Mouse (Mus musculus) megakaryocyte-erythroid progenitor cell, adult 5-6 weeks (primary cell): ENCODE data around the gene Ccdc33. TPM values are rescaled to one million over a fixed set of nuclear protein-coding genes. Genes with fewer than 3 reads are reported as not detected.

Experiments
- ATAC-seq: replicated peaks from 2 replicates; pipeline ENCODE4 v1.8.0; 2016; ENCODE audit warnings: mild to moderate bottlenecking, inconsistent platforms; ENCODE audit not compliant: severe bottlenecking, poor library complexity, low FRiP score, low TSS enrichment
- total RNA-seq, 2 experiments: library from RNA; stranded (forward) in 1 of 2; stranded (reverse) in 1 of 2; fragments of 200-1000, 215-1000 nt in 1 of 2; fragments of >200 nt in 1 of 2; fragmentation: Nextera tagmentation in 1 of 2; gene quantifications; 2 replicates each; pipeline ENCODE4 v1.2.3; 2014 to 2017

Ccdc33 gene
- total RNA-seq, 2 experiments from 2014 or later: not detected

DNA sequence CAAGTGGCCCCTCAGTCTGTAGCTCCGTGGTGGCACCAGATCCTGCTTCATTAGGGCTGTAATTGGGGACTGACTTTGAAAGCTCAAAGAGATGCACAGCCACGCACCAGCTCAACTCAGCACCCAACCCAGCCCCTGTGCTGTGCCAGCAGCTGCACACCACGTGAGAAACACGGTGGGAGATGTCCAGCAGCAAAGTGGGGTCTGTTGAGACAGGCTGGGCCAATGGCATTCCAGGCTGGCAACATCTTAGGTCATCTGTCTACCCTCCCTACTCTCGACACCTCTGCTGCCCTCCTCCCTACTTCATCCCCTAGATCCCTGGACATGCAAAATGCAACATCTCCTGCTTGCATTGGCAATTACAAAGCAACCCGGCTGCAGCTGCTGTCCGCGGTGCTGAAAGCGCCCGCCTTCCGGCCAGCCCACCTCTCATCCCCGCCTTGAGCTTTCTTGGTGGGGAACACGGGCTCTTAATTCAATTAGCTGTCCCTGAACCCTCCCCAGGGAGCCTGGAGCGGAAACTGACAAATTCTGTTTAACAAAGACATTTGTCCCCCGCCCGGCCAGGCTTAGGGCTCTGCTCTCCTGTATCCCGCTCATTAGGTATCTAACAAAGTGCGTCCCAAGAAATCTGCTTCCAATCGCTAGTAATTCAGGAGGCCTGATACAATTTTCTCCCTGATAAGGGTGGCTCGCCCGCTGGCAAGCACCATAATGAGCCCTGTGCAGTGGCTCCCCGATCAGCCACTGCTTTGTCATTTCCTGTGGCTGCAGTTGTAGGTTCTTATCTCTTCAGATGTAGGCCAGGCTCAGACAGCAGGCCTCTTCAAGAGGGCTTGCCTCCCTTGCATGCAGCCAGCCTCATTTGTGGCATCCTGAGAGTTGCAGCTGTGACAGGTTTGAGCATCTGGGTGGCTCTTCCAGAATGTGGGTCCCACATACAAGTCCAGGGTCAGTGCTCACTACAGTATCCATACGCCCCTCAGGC is 57.7 kb downstream of the Ccdc33 start:
- ATAC-seq: peak; percentile 48

DNA sequence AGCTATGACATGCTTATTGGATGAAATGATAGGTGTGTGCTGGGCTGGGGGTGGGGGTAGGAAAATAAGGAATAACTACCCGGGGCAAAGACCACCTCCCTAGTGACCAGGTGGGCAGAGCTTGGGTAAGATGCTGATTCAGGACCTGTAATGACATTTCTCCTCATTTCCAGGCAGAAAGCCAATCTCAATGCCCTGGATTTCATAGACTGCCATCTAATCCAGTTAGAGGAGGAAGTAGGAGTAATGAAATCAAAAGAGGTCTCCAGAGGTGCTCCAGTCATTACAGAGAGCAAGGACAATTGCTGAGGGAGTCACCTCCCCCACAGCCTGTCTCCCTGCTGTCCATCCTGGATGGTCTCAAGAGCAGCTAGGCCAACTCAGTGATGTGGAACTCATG is 58.7 kb downstream of the Ccdc33 start:
- no peak for ATAC-seq

DNA sequence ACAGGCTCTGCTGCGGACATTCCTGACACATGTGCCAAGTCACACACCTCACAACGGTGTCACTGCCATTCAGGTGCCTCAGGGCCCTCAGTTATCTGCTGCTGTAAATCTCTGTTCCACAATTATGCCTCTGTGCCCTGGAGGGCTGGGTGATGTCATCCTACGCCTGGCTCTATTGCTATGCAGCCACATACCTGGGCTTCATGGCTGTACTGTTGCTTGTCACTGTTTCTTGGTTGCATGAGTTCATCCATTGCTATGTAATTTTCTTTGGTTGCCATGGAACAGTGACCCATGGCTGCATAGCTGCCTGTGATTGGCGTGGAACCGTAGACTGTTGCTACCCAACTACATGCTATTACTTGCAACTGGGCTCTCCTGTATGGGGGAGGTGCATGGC is 63.0 kb downstream of the Ccdc33 start:
- ATAC-seq: no peak

DNA sequence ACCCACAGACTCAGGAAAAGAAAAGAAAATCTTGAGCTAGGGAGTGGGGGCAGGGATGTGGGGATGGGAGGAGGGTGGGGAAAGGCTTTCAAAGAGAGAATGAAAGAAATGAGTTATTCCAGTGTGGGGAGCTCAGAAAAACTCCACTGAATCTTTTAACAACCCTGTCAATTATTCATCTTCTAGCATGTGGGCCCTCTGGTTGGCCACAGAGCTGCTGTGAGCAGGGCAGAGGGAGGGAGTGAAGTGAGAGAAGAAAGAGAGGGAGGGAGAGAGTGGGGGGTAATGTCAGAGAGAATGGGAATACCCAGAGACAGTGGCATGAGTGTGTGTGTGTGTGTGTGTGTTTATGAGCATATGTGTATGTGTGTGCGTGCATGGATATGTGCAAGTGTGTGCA is 64.6 kb downstream of the Ccdc33 start:
- no peak for ATAC-seq

DNA sequence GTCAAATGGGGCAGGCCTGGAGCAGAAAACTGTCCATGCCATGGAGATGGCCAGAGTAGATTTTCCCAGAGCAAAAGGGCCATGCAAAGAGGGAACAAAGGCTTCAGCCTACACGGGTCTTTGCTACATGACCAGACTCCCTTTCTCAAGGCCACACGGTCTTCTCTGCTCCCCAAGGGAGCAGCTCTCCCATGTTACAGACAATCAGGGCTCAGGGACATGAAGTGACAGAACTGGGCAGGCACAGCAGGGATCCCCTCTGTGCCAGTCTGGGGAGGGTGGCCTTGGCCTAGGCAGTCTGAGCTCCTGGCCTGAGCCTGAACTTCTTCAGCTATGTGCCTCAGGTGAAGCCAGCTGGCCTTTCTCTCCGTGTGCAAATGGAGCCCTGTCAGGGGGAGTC is 65.1 kb downstream of the Ccdc33 start:
- ATAC-seq: no peak

DNA sequence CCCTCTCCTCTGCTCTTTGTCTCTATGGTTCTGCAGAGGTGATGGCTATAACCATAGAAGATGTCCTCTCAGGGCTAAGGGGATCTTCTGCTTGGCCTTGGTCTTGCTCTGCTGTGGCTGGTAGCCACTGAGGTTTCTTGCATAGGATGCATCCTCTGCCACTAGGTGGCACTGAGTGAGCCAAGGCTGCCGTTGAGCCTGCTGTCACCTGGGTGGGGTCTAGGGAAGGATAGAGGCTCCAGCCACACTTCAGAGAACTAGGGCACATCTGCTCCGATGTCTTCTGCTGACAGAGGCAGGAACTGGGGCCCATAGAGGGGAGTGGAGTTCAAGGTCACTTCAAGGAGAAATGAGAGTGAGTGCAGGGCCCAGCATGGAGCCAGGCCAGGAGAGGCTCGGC is 65.5 kb downstream of the Ccdc33 start:
- no peak for ATAC-seq

DNA sequence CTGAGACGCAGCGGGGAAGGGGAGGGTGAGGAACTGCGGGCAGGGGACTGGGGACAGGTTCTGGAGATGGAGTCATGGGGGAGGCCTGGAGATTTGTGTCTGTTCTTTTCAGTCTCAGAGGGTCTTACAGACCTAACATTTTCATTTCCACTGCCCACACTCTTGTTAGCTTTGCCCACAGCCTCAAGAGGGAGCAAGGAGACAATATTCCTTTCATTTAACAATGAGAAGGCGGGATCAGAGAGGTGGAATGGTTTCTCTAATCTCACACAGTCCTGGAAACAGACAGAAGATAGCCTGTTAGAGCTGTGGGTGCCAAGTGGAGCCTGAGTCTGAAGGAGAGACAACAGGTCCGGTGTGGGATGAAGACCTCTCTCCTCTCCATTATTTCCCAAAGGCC is 66.7 kb downstream of the Ccdc33 start:
- ATAC-seq: no peak

DNA sequence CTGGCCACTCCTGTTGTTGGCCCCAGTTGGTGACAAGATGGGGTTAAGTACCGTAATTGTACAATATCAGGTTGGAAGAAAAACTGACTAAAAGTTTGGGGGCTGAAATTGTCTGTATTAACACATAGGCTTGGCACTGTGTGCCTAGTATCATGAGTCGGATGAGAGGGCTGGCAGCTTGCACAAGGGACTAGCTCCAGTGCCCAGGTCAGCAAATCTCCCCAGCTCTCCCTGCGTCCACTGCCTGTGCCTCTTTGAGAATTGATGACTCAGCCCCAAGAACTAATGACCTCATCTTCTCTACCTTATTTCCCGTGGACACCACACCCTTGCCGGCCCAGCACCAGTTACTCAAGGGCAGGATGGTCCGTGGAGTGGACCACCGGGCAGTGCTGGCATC is 68.8 kb downstream of the Ccdc33 start:
- ATAC-seq: no peak

DNA sequence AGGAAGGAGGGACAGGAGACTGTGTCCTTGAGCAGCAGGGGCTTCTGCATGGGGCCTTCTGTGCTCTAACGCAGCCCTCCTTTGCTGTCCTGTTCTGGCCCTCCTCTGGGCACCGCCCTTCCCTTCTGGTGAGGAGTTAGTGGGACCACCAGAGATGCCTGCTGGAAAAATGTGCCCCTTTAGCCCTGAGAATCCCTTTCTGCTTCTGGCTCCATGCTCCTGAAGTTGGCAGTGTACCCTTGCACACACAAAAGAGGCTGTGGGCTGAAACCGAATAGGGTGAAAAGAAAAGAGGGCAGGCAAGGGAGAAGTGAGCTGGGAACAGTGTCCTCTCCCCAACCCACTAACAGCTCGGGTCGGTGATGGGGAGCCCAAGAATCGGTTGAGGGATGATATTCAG is 69.4 kb downstream of the Ccdc33 start:
- no peak for ATAC-seq

DNA sequence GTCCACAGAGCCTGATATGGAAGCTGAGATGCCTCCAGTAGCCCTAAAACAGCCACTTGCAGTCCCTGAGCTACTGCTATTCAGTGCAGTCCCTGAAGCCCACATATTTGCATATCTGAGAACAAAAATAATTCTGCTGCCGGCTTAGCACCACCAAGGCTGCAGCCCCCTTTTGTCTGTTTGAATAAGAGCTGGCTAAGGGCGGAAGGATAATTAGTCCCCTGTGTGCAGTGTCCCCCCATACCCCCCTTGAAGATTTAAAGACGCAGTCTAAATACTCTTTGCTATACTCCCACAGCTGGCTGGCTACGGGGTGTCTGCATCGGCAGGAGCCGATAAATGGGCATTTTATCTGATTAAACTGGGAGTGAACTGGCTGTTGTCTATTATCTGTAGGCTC is 70.0 kb downstream of the Ccdc33 start:
- no peak for ATAC-seq

DNA sequence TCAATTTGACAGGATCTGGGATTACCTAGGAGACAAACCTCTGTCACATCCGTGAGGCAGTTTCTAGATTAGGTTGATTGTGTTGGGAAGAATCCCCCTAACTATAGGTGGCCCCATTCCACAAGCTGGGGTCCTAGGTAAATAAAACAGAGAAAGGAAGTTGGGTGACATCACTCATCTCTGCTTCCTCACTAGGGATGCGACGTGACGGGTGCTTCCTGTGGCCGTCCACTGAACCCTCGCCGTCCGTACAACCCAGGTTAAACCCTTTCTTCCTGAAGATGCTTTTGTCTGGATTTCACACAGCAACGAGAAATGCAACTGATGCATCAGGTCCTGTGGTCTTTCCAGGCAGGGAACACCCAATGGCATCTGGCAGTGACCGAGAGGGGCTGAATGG is 71.6 kb downstream of the Ccdc33 start:
- ATAC-seq: no peak

DNA sequence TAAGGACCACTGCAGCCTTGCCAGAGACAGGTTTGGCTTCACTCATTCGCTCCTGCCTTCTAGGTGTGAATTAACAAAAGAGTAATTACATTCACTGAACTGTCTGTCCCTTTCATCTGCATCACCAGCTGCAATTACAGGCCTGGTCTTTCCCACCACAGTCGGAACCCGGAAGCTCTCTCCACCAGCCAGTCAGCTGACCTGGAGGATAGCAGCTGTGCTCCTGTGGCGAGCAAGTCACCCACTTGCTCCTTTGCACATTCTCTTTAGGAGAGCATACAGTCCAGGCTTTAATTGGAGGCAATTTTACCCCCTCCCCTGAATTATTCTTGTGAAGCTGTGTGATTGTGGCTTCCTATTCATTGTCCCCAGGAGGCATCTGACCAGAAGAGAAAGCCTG is 73.0 kb downstream of the Ccdc33 start:
- ATAC-seq: no peak

DNA sequence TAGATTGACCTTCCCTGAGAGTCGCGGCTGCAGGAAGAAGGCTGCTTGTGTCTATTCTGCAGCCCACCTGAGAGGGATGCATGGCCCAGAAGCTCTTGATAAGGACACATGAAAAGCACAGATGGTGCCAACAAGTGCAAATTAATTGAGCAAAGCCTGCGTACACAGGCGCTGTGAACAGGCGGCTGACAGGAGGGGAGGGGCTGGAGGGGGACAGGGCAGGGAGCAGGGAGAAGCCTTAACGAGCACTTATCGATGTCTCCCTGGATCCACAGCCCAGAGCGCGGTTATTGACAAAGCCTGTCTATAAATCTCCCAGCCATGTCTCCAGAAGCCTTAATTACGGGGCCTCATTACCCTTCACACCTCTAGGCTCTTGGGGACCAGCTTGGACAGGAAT is 73.8 kb downstream of the Ccdc33 start:
- no peak for ATAC-seq

DNA sequence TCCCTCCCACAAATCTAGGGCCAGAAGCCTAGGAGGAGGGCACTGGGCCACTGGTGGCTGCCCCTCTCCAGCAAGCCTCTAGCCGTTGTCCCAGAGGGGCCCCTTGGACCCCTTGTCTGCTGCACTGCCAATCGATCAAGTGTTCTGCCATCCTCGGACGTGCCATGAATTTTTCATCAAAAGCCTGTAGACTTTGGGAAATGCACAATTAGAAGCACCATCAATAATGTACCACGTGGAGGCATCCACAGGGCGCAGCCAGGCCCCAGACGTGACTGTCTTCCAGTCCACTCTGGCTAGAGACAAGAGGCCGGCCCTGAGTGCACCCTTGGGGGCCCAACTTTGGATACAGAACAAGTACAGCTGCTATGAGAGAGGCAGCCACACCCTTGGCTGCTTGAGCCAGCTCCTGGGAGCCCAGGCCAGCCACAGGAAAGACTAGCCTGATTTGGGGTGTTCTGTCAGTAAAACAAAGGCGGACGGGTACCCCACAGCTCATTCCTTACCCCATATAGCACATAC is 75.1 kb downstream of the Ccdc33 start:
- no peak for ATAC-seq

DNA sequence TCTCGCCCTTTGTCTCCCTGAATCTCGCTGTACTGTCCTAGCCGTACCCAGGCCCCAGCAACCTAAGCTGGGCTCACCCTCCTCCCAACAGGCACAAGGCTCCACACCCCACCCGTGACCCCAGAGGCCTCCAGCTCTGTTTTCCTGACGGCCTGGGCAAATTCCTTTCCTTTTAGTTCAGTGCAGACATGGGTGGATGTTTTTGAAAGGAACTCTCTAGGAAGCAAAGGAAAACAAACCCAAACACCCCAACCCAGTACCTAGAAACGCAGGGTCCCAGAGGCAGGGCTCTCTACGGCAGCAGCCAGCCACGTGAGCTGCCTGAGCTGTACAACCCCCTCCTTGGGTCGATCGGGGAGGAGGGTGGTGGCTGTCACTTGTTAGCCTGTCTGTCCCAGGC is 76.2 kb downstream of the Ccdc33 start:
- ATAC-seq: no peak

DNA sequence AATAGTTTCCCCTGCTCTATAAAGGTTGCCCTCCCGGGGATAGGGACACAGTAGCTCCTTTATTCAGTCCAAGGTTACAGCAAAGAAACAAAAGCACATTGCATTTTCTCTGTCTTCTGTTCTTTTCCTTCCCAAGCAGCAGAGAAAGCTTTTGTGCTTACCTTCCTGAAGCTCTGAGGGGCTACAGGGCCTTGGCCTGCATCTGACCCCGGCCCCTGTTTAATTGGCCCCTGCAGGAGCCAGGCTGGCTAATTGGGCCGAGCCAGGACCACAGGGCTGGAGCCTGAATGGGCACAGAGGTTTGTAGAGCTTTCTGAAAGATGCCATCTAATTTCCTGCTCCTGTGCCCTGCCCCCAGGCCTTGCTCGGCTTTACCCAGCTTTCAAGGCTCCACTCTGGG is 77.6 kb downstream of the Ccdc33 start:
- ATAC-seq: no peak

DNA sequence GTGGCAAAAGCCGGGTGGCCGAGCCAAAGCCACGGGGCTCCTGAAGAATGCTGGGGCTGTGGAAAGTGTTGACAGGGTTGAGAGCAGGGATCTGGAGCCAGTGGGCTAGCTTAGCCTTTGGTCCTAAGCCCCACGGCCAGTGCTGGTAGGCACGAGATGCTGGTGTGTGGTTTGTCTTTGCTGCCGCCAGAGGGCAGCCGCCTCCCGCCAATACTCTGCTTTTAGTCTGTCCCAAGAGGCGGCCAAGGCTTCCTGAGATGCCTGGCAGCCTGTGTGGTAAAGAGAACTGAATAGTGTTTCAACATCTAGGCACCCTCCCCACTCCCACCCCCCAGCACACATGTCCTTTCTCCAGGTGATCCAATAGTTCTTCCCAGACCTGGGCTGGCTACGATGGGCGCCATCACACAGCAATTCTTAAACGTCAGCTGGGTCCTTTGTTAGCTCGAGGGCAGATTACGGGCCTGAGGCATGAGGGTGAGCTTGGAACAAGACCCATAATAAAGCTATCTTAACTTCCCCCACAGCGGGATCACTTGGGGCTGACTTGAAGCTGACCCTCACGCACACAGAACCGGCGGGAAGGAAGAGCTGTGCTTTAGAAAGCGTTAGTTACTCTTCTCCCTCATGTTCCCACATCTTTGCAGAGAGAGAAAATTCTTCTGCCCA is 80.0 kb downstream of the Ccdc33 start:
- ATAC-seq: peak; percentile 71; the same call in 1 of the 2 replicates

DNA sequence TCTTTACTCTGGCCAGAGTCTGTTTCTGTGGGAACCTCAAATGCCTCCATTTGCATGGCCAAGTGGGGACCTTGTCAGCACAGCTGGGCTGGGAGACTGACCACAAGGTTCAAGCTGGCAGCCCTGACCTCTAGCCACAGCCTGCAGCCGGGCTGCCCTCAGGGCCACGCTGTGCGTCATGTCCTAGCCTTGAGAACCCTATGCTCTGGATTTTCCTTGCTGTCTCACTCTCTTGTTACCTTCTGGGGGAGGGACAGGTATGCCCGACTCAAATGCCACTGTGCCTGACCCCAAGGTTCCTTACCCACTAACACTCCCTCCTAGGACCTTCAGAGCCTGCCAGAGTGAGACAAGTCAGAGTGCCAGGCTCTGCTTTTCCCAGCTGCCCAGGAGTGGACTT is 81.7 kb downstream of the Ccdc33 start:
- ATAC-seq: no peak

DNA sequence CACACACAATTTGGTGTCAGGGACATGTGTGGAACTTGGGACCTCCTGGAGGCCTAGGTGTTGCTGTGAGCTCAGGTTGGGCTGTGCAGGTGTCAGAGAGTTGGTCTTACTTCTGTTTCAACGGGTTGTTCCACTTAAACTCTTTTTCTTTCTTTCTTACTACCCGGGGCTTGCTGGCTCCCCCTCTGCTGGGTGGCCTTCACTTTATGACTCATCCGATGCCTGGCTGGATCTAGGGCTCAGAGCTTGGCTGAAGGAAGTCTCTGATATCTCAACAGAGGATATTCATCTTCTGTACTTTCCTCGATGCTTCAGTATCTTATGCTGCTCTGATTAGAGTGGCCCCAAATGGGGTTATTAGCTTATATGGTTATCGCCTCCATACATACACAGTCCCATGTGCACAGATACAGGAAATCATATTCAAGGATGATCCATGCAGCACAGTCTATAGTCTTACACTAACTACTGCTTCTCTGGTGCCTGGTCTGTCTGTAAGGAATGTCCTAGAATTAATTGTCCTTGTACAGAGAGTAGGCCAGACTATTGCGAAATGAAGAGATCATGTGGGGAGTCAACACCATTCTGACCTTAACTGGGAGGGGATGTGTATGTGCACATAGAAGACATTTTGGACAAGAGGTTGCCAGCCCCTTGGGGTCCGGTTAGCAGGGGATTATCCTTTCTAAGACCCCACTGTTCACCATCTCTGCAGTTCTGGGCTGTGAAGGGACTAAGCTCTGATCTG is 82.5 kb downstream of the Ccdc33 start:
- no peak for ATAC-seq

DNA sequence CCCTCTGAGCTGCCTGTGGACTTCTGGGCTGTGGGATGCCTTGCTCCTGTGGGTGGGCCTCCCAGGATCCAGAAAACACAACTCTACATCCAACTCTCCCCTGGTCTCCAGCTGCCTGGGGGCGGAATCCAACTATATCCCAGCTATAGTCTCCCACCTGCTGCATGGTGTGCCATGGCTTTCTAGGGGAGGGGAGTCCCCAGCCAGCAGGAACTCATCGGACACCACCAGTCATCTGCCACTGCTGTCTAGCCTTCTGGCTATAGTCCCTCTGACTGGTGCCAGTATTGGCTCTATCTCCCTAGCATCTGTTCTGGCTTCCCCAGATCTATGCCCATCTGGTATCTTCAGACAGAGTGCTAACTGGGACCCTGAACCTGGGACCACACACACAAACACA is 83.1 kb downstream of the Ccdc33 start:
- ATAC-seq: no peak
